Mouse (Mus musculus): ENCODE results near the gene Unc13b. TPM values are rescaled to one million over a fixed set of nuclear protein-coding genes. Genes with fewer than 3 reads are reported as not detected.

Unc13b gene
- 59.2 and 60.2 TPM in 2 replicates for polyA plus RNA-seq (2012; rRNA removed)

GRCm38 (mm10) chr4:43058753-43059654 lies at the start of gene Unc13b:
Gene Unc13b, plus strand, starts transcription at chr4:43058953.

GRCm38 (mm10) chr4:43010161-43011038 lies 48.4 kb upstream of the Unc13b start, which contains the start of gene Fancg:
Gene Fancg, minus strand, starts transcription at chr4:43010506.

GRCm38 (mm10) chr4:43025084-43025960 lies 33.4 kb upstream of the Unc13b start, which contains the start of gene Pigo:
Gene Pigo, minus strand, starts transcription at chr4:43025819.

GRCm38 (mm10) chr4:43031237-43031995 lies 27.3 kb upstream of the Unc13b start, which contains the start of gene Stoml2:
Gene Stoml2, minus strand, starts transcription at chr4:43031710.

GRCm38 (mm10) chr4:43045659-43046302 lies 13.0 kb upstream of the Unc13b start, which contains the start of gene Fam214b:
Gene Fam214b, minus strand, starts transcription at chr4:43046220.

GRCm38 (mm10) chr4:43266623-43267322 lies 208.0 kb downstream of the Unc13b start, which contains the start of gene Atp8b5:
Gene Atp8b5, plus strand, starts transcription at chr4:43267159.

Other genes starting within 250 kb of the Unc13b start
- gene Fam205a1, start 205.1 kb upstream of the Unc13b start, polyA plus RNA-seq (2012; rRNA removed): 0.01 and 0.03 TPM in 2 replicates
- 0.12 TPM in 2 replicates for gene Gm12394, start 202.2 kb upstream of the Unc13b start, polyA plus RNA-seq (2012; rRNA removed)
- gene Fam205c, start 184.7 kb upstream of the Unc13b start, polyA plus RNA-seq (2012; rRNA removed): not detected in 2 replicates
- gene Phf24, start 142.3 kb upstream of the Unc13b start, polyA plus RNA-seq (2012; rRNA removed): 83.6 and 94.1 TPM in 2 replicates
- 73.4 and 84.6 TPM in 2 replicates for gene Dnajb5, start 109.1 kb upstream of the Unc13b start, polyA plus RNA-seq (2012; rRNA removed)
- gene 1700022I11Rik, start 89.3 kb upstream of the Unc13b start, polyA plus RNA-seq (2012; rRNA removed): 0.19 and 0.23 TPM in 2 replicates
- gene Vcp, start 58.4 kb upstream of the Unc13b start, polyA plus RNA-seq (2012; rRNA removed): 242 and 246 TPM in 2 replicates
- gene Fancg, start 48.4 kb upstream of the Unc13b start, polyA plus RNA-seq (2012; rRNA removed): 45.5 and 47.3 TPM in 2 replicates
- gene Pigo, start 33.1 kb upstream of the Unc13b start, polyA plus RNA-seq (2012; rRNA removed): 23.3 and 27.1 TPM in 2 replicates
- 121 and 135 TPM in 2 replicates for gene Stoml2, start 27.2 kb upstream of the Unc13b start, polyA plus RNA-seq (2012; rRNA removed)
- 34.5 and 42.5 TPM in 2 replicates for gene Fam214b, start 12.7 kb upstream of the Unc13b start, polyA plus RNA-seq (2012; rRNA removed)
- 1.2 and 1.4 TPM in 2 replicates for gene Atp8b5, start 208.2 kb downstream of the Unc13b start, polyA plus RNA-seq (2012; rRNA removed)

All from central nervous system, embryonic 18 days (tissue).